Mouse (Mus musculus): Measurements from ENCODE around the gene Dst. TPM values are rescaled to one million over a fixed set of nuclear protein-coding genes. Genes with fewer than 3 reads are reported as not detected.

Gene Dst
- total and polyA plus RNA-seq, 3 experiments, result 9.1 to 28.0 (median 20.5) TPM

GRCm38 (mm10) chr1:34200791-34201190 is 292.8 kb downstream of the Dst start:
- Histone ChIP-seq H3K9me3 (replicated peaks; ENCODE audit: low read length) (no peaks in the 10 kb centered on the region), H3K4me1 (ENCODE audit: control insufficient read depth in 1 of 2, insufficient read depth in 2 of 2) (no peaks in the 10 kb centered on the region), H3K79me2 (replicated peaks; ENCODE audit: control insufficient read depth, extremely low read depth, insufficient read depth, poor library complexity, severe bottlenecking) (no peaks in the 10 kb centered on the region), H3K4me3 (replicated peaks in 1 of 3; ENCODE audit: low read depth in 2 of 3, low read length in 2 of 3, poor library complexity in 1 of 3) (no peak overlapping the region), H3K27me3 (replicated peaks) (no peaks in the 10 kb centered on the region), H3K9ac (ENCODE audit: insufficient read depth, low read depth) (no peak overlapping the region), H3K4me2 (ENCODE audit: insufficient read depth, low read depth, poor library complexity, severe bottlenecking) (no peak overlapping the region), H3K27ac (ENCODE audit: insufficient read depth, low read depth) (no peak overlapping the region), H3K36me3 (replicated peaks in 1 of 2; ENCODE audit: control insufficient read depth in 1 of 2, insufficient read depth in 1 of 2, low read length in 1 of 2) (peaks cover 29 to 81% of the 10 kb centered on the region in 2 experiments)
- dilution Hi-C loops (cut with MboI; ENCODE audit: extremely low pct_ligation_motif_present, extremely low pct_unique_long_range_greater_than_20kb, low sequenced_read_pairs), result no loop called here
- in situ Hi-C loops (cut with MboI; ENCODE audit: low pct_ligation_motif_present, low pct_unique_long_range_greater_than_20kb, low sequenced_read_pairs), result no loop called here
- no peak for TF ChIP-seq POLR2A (IDR thresholded peaks at IDR 0.05; ENCODE audit: low read depth, low read length)
- TF ChIP-seq MXI1 (IDR thresholded peaks at IDR 0.05; ENCODE audit: low read depth, low read length), result no peak
- TF ChIP-seq MAFK (IDR thresholded peaks at IDR 0.05; ENCODE audit: insufficient replicate concordance, low read length), result no peak
- no peak for TF ChIP-seq SMC3 (IDR thresholded peaks at IDR 0.05; ENCODE audit: low read depth, low read length)
- no peak for TF ChIP-seq NRF1 (IDR thresholded peaks at IDR 0.05; ENCODE audit: low read depth, low read length)
- no peak for TF ChIP-seq EP300 (IDR thresholded peaks at IDR 0.05; ENCODE audit: low read length)
- TF ChIP-seq NELFE (IDR thresholded peaks at IDR 0.05; ENCODE audit: low read depth, low read length), result no peak
- no peak for TF ChIP-seq TBP (conservative IDR thresholded peaks at IDR 0.05; ENCODE audit: low read depth, low read length)
- TF ChIP-seq ETS1 (conservative IDR thresholded peaks at IDR 0.05; ENCODE audit: low read depth, low read length), result no peak
- no peak for TF ChIP-seq RAD21 (IDR thresholded peaks at IDR 0.05; ENCODE audit: low read depth, low read length)
- no peak for TF ChIP-seq KAT2A (IDR thresholded peaks at IDR 0.05; ENCODE audit: insufficient replicate concordance, low read length)
- no peak for TF ChIP-seq CHD2 (IDR thresholded peaks at IDR 0.05; ENCODE audit: low read length)
- no peak for TF ChIP-seq ZKSCAN1 (IDR thresholded peaks at IDR 0.05; ENCODE audit: borderline replicate concordance, low read depth, low read length)
- TF ChIP-seq RCOR1 (conservative IDR thresholded peaks at IDR 0.05; ENCODE audit: low read depth, low read length), result no peak
- no peak for TF ChIP-seq ZC3H11A (IDR thresholded peaks at IDR 0.05; ENCODE audit: low read depth, low read length)
- no peak for TF ChIP-seq BHLHE40 (IDR thresholded peaks at IDR 0.05; ENCODE audit: low read depth, low read length)
- TF ChIP-seq CHD1 (IDR thresholded peaks at IDR 0.05; ENCODE audit: low read depth, low read length), result no peak
- no peak for DNase-seq (ENCODE audit: extremely low read depth)

GRCm38 (mm10) chr1:34201483-34201882 is 293.5 kb downstream of the Dst start:
- dilution Hi-C loops (cut with MboI; ENCODE audit: extremely low pct_ligation_motif_present, extremely low pct_unique_long_range_greater_than_20kb, low sequenced_read_pairs) (no loop called here), in situ Hi-C loops (cut with MboI; ENCODE audit: low pct_ligation_motif_present, low pct_unique_long_range_greater_than_20kb, low sequenced_read_pairs) (no loop called here)
- peaks cover 0 to 2% of the 10 kb centered on the region in 2 experiments; a peak in 2 of 4 replicates for H3K4me1 ChIP-seq (ENCODE audit: control insufficient read depth in 1 of 2, insufficient read depth in 2 of 2)
- H3K9me3 ChIP-seq (replicated peaks; ENCODE audit: low read length), result no peaks in the 10 kb centered on the region
- peaks cover 29 to 79% of the 10 kb centered on the region in 2 experiments for H3K36me3 ChIP-seq (replicated peaks in 1 of 2; ENCODE audit: control insufficient read depth in 1 of 2, insufficient read depth in 1 of 2, low read length in 1 of 2)
- H3K4me3 ChIP-seq (replicated peaks in 1 of 3; ENCODE audit: low read depth in 2 of 3, low read length in 2 of 3, poor library complexity in 1 of 3), result no peak overlapping the region
- H3K27me3 ChIP-seq (replicated peaks), result no peaks in the 10 kb centered on the region
- H3K4me2 ChIP-seq (ENCODE audit: insufficient read depth, low read depth, poor library complexity, severe bottlenecking), result no peak overlapping the region
- DNase-seq (ENCODE audit: extremely low read depth), result peak; percentile 57
- no peak overlapping the region for H3K27ac ChIP-seq (ENCODE audit: insufficient read depth, low read depth)
- H3K9ac ChIP-seq (ENCODE audit: insufficient read depth, low read depth), result no peak overlapping the region
- H3K79me2 ChIP-seq (replicated peaks; ENCODE audit: control insufficient read depth, extremely low read depth, insufficient read depth, poor library complexity, severe bottlenecking), result no peaks in the 10 kb centered on the region
- TF ChIP-seq IRF4 (IDR thresholded peaks at IDR 0.05; ENCODE audit: low read depth, low read length) (no peak), CHD2 (IDR thresholded peaks at IDR 0.05; ENCODE audit: low read length) (no peak), MXI1 (IDR thresholded peaks at IDR 0.05; ENCODE audit: low read depth, low read length) (no peak), CHD1 (IDR thresholded peaks at IDR 0.05; ENCODE audit: low read depth, low read length) (no peak), MAZ (IDR thresholded peaks at IDR 0.05; ENCODE audit: low read depth, low read length) (0 out of 2 replicates have a peak, but pooled peaks have one; percentile 26), MEF2A (IDR thresholded peaks at IDR 0.05; ENCODE audit: borderline replicate concordance, low read depth, low read length) (no peak), POLR2A (IDR thresholded peaks at IDR 0.05; ENCODE audit: low read depth, low read length) (no peak), EP300 (IDR thresholded peaks at IDR 0.05; ENCODE audit: low read length) (no peak), RAD21 (IDR thresholded peaks at IDR 0.05; ENCODE audit: low read depth, low read length) (peak; percentile 61), GABPA (IDR thresholded peaks at IDR 0.05; ENCODE audit: insufficient replicate concordance, low read depth, low read length) (no peak), KAT2A (IDR thresholded peaks at IDR 0.05; ENCODE audit: insufficient replicate concordance, low read length) (no peak), JUND (conservative IDR thresholded peaks at IDR 0.05; ENCODE audit: low read depth, low read length) (no peak), ZKSCAN1 (IDR thresholded peaks at IDR 0.05; ENCODE audit: borderline replicate concordance, low read depth, low read length) (no peak), ETS1 (conservative IDR thresholded peaks at IDR 0.05; ENCODE audit: low read depth, low read length) (no peak), MAFK (IDR thresholded peaks at IDR 0.05; ENCODE audit: insufficient replicate concordance, low read length) (no peak), PAX5 (IDR thresholded peaks at IDR 0.05; ENCODE audit: low read length) (no peak), MAX (IDR thresholded peaks at IDR 0.05; ENCODE audit: low read length) (no peak), ZMIZ1 (IDR thresholded peaks at IDR 0.05; ENCODE audit: low read depth, low read length) (no peak), ZNF384 (IDR thresholded peaks at IDR 0.05; ENCODE audit: low read depth, low read length) (no peak), NRF1 (IDR thresholded peaks at IDR 0.05; ENCODE audit: low read depth, low read length) (no peak), JUN (IDR thresholded peaks at IDR 0.05; ENCODE audit: insufficient read depth, low read depth, low read length) (no peak), HCFC1 (IDR thresholded peaks at IDR 0.05; ENCODE audit: low read depth, low read length) (no peak), USF2 (conservative IDR thresholded peaks at IDR 0.05; ENCODE audit: low read depth, low read length) (no peak), TBP (conservative IDR thresholded peaks at IDR 0.05; ENCODE audit: low read depth, low read length) (no peak), UBTF (IDR thresholded peaks at IDR 0.05; ENCODE audit: low read depth, low read length) (no peak), TCF12 (IDR thresholded peaks at IDR 0.05; ENCODE audit: low read depth, low read length) (no peak)
